Mouse (Mus musculus) hindbrain, embryonic 14.5 days (tissue): ENCODE measurements around the gene Vat1. TPM values are rescaled to one million over a fixed set of nuclear protein-coding genes. Genes with fewer than 3 reads are reported as not detected.
A peak's percentile ranks its signal among the peaks of the same experiment; 100 is the strongest.
"Not testable (repeated sequence)": the region's sequence is repeated elsewhere in the genome, so short reads cannot be mapped to it uniquely, and the experiment has no call there.

ENCODE experiments used
- ATAC-seq: fragments of 200-750 bp; cut with Nextera tagmentation; 2 replicates; pipeline ENCODE4 v1.8.0; 2017; ENCODE audit warnings: moderate number of reproducible peaks, mild to moderate bottlenecking, moderate TSS enrichment, moderate library complexity; ENCODE audit not compliant: low FRiP score
- DNase-seq: peaks from one replicate; pipeline ENCODE4 v3.0.0-alpha.2; 2015; ENCODE audit warnings: low spot score
- H3K27ac ChIP-seq: fragments of 300-500 bp; sonication (generic); 2 replicates; pipeline ENCODE4 v1.5.1; 2014; ENCODE audit warnings: mild to moderate bottlenecking, moderate library complexity
- H3K27me3 ChIP-seq: fragments of 300-500 bp; sonication (generic); 2 replicates; pipeline ENCODE4 v1.6.1; 2014; ENCODE audit warnings: mild to moderate bottlenecking, low read length, mixed read lengths; ENCODE audit not compliant: control insufficient read depth, insufficient read depth
- H3K36me3 ChIP-seq: fragments of 300-500 bp; sonication (generic); replicated peaks from 2 replicates; pipeline ENCODE4 v1.6.1; 2014; ENCODE audit not compliant: control insufficient read depth, insufficient read depth
- H3K4me1 ChIP-seq: fragments of 300-500 bp; sonication (generic); replicated peaks from 2 replicates; pipeline ENCODE4 v1.6.1; 2014; ENCODE audit warnings: antibody characterized with exemption, low read length, mixed read lengths; ENCODE audit not compliant: control insufficient read depth, insufficient read depth
- H3K4me2 ChIP-seq: fragments of 300-500 bp; sonication (generic); replicated peaks from 2 replicates; pipeline ENCODE4 v1.6.1; 2014; ENCODE audit warnings: mild to moderate bottlenecking, moderate library complexity
- H3K4me3 ChIP-seq: fragments of 300-500 bp; sonication (generic); replicated peaks from 2 replicates; pipeline ENCODE4 v1.5.1; 2014; ENCODE audit warnings: mild to moderate bottlenecking, low read length
- H3K9ac ChIP-seq: fragments of 300-500 bp; sonication (generic); 2 replicates; pipeline ENCODE4 v1.6.1; 2014
- H3K9me3 ChIP-seq: fragments of 300-500 bp; sonication (generic); 2 replicates; pipeline ENCODE4 v1.6.1; 2016; ENCODE audit warnings: low read length; ENCODE audit not compliant: control insufficient read depth
- WGBS: fragments of 180-500 bp; shearing (Covaris S2); extraction: QIAGEN DNeasy Blood & Tissue Kit; methylation state at CpG from one replicate; pipeline ENCODE4 v1.1.7; 2014; 5-methylcytosine and 5-hydroxymethylcytosine counted together
- polyA plus RNA-seq: library from polyadenylated mRNA; unstranded; fragments of >200 nt; fragmentation: Nextera tagmentation; extraction: Ambion mirVana; gene quantifications from 2 replicates; pipeline ENCODE4 v1.2.1, GENCODE M21; 2014

The Vat1 gene
- polyA plus RNA-seq, 1 experiment from 2014 or later = 99.9 TPM

GRCm38 (mm10) chr11:101479171-101479635 lies 13.2 kb upstream of the Vat1 start:
- Histone ChIP-seq H3K9ac (peak overlapping the region; percentile 41), H3K4me3 (0 out of 2 replicates have a peak overlapping the region, but pooled peaks have one; percentile 10), H3K9me3 (no peaks in the 10 kb centered on the region), H3K36me3 (no peaks in the 10 kb centered on the region), H3K27ac (peak overlapping the region; percentile 76), H3K4me1 (peaks cover 25% of the 10 kb centered on the region), H3K27me3 (no peaks in the 10 kb centered on the region), H3K4me2 (peak overlapping the region; percentile 42)
- ATAC-seq (peak; percentile 63; the same call in 1 of the 2 replicates), DNase-seq (peak; percentile 28)
- WGBS = 1% methylated on average over 18 of the region's 18 CpGs

DNA sequence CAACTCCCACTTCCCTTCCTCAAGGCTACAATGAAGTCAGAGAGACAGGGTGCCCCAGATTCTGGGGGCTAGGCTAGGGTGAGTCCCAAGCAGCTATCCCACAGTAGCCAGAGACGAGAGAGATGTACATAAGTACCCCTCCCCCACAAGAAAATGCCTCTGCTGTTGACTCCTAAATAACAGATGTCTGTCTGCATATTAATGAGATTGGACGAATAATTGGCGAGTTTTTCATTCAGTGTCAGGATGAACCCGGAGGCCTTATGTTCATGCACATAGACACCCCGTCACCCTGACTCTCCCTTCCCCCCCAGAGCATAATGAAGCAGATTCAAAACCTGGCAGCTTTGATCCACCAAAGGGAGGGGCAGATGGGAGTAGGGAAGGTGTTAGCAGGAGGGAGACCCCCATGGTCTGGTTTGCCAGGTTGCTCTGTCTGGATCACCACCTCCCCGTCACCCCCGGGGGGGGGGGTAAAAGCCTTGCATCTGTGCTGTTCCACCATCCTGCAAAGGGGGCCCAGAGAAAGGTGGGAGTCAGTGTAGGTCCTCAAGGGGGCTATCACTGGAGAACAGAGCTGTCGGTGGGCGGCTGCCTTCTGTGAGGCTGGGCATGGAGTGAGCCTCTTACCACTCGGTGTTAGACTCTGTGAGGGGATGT lies 11.7 kb upstream of the Vat1 start:
- Histone ChIP-seq H3K4me3 (no peak overlapping the region), H3K4me2 (no peak overlapping the region), H3K9me3 (no peaks in the 10 kb centered on the region), H3K36me3 (no peaks in the 10 kb centered on the region), H3K4me1 (peaks cover 21% of the 10 kb centered on the region), H3K27me3 (no peaks in the 10 kb centered on the region), H3K9ac (no peak overlapping the region), H3K27ac (peak overlapping the region; percentile 76)
- DNase-seq (peak; percentile 67), ATAC-seq (peak; percentile 83)
- 10% methylated on average over 10 of the region's 10 CpGs for WGBS

DNA sequence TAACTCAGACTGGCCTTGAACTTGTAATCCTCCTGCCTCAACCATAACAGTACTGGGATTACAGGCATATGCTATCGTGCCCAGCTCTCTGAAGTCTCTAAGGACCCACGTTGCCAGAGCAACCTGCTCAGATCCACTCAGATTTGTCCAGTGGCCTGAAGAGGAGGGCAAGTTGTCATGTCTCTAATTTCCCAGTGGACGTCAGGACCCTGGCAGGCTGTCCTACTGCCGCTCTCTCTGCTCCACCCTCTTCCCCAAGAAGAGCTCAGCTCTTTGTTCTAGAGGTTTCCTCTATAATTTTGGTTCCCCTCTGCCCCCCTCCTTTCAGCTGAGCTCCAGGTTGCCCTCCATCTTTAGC lies 11.1 kb upstream of the Vat1 start:
- Histone ChIP-seq H3K4me1 (peaks cover 21% of the 10 kb centered on the region), H3K9me3 (no peaks in the 10 kb centered on the region), H3K9ac (no peak overlapping the region), H3K36me3 (no peaks in the 10 kb centered on the region), H3K4me3 (no peak overlapping the region), H3K27me3 (no peaks in the 10 kb centered on the region), H3K27ac (peak overlapping the region; percentile 76), H3K4me2 (no peak overlapping the region)
- WGBS = 9% methylated on average over 4 of the region's 4 CpGs
- peak; percentile 68 for ATAC-seq
- DNase-seq = peak; percentile 58

DNA sequence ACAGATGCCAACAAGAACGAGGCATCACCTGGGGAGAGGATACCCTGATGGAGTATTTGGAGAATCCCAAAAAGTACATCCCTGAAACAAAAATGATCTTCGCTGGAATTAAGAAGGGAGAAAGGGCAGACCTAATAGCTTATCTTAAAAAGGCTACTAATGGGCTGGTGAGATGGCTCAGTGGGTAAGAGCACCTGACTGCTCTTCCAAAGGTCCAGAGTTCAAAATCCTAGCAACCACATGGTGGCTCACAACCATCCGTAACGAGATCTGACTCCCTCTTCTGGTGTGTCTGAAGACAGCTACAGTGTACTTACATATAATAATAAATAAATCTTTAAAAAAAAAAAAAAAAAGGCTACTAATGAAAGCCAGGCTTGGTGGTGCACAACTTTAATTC lies 10.3 kb upstream of the Vat1 start:
- WGBS = 82% methylated on average over 4 of the region's 4 CpGs
- H3K27me3 ChIP-seq, H3K4me2 ChIP-seq, H3K4me3 ChIP-seq, DNase-seq, H3K36me3 ChIP-seq, H3K9me3 ChIP-seq, ATAC-seq, H3K9ac ChIP-seq, H3K27ac ChIP-seq: not testable (repeated sequence)
- H3K4me1 ChIP-seq = peaks cover 21% of the 10 kb centered on the region

GRCm38 (mm10) chr11:101474298-101474697 lies 8.3 kb upstream of the Vat1 start:
- Histone ChIP-seq H3K4me2 (no peak overlapping the region), H3K27me3 (no peaks in the 10 kb centered on the region), H3K27ac (no peak overlapping the region), H3K4me1 (peaks cover 17% of the 10 kb centered on the region), H3K36me3 (peaks cover 10% of the 10 kb centered on the region), H3K9ac (no peak overlapping the region), H3K4me3 (no peak overlapping the region), H3K9me3 (no peaks in the 10 kb centered on the region)
- DNase-seq = no peak
- no peak for ATAC-seq
- WGBS = 46% methylated on average over 5 of the region's 5 CpGs

DNA sequence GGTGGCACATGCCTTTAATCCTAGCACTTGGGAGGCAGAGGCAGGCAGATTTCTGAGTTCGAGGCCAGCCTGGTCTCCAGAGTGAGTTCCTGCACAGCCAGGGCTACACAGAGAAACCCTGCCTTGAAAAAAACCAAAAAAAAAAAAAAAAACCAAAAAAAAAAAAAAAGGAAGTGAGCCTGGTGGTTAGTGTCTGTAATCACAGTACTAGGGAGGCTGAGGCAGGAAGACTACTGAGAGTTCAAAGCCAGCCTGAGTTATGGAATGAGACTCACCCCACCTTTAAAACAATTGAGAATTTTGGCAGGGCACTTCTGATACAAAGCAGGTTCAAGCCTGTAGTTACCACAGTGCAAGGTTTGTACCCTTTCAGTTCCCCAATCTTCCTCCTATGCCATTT lies 7.7 kb upstream of the Vat1 start:
- H3K9me3 ChIP-seq, H3K4me2 ChIP-seq, H3K27ac ChIP-seq, H3K9ac ChIP-seq, H3K27me3 ChIP-seq, DNase-seq, H3K4me3 ChIP-seq, ATAC-seq: not testable (repeated sequence)
- Histone ChIP-seq H3K4me1 (peaks cover 16% of the 10 kb centered on the region), H3K36me3 (peaks cover 10% of the 10 kb centered on the region)
- WGBS = 82% methylated on average over 1 of the region's 1 CpGs

GRCm38 (mm10) chr11:101472336-101472735 lies 6.3 kb upstream of the Vat1 start:
- no peak overlapping the region for H3K4me3 ChIP-seq
- ATAC-seq (no peak), DNase-seq (no peak)
- no peak overlapping the region for H3K4me2 ChIP-seq
- H3K9ac ChIP-seq = no peak overlapping the region
- no peaks in the 10 kb centered on the region for H3K9me3 ChIP-seq
- peaks cover 10% of the 10 kb centered on the region for H3K36me3 ChIP-seq
- WGBS = 56% methylated on average over 7 of the region's 7 CpGs
- no peak overlapping the region for H3K27ac ChIP-seq
- H3K4me1 ChIP-seq = peaks cover 9% of the 10 kb centered on the region
- no peaks in the 10 kb centered on the region for H3K27me3 ChIP-seq

- peaks cover 10% of the 10 kb centered on the region for H3K36me3 ChIP-seq
- no peak overlapping the region for H3K27ac ChIP-seq
- H3K27me3 ChIP-seq = no peaks in the 10 kb centered on the region
- no peaks in the 10 kb centered on the region for H3K9me3 ChIP-seq
- H3K4me1 ChIP-seq = peaks cover 5% of the 10 kb centered on the region; the same call in 1 of the 2 replicates
- H3K9ac ChIP-seq = no peak overlapping the region
- no peak for DNase-seq
- no peak for ATAC-seq
- no peak overlapping the region for H3K4me3 ChIP-seq
- no peak overlapping the region for H3K4me2 ChIP-seq
- WGBS = 54% methylated on average over 3 of the region's 3 CpGs
Observed at GRCm38 (mm10) chr11:101471926-101472325, 5.9 kb upstream of the Vat1 start.

- Histone ChIP-seq H3K9me3 (no peaks in the 10 kb centered on the region), H3K27me3 (no peaks in the 10 kb centered on the region), H3K9ac (peak overlapping the region; percentile 29; the same call in 1 of the 2 replicates), H3K36me3 (peaks cover 10% of the 10 kb centered on the region), H3K4me2 (peak overlapping the region; percentile 13), H3K27ac (no peak overlapping the region), H3K4me1 (peaks cover 13% of the 10 kb centered on the region), H3K4me3 (no peak overlapping the region)
- WGBS = 16% methylated on average over 7 of the region's 7 CpGs
- DNase-seq (no peak), ATAC-seq (no peak)
Observed at GRCm38 (mm10) chr11:101470206-101470605, 4.2 kb upstream of the Vat1 start.
